Comparison of ENCODE assay signal across 8 mouse cellular contexts in the genomic region with DNA sequence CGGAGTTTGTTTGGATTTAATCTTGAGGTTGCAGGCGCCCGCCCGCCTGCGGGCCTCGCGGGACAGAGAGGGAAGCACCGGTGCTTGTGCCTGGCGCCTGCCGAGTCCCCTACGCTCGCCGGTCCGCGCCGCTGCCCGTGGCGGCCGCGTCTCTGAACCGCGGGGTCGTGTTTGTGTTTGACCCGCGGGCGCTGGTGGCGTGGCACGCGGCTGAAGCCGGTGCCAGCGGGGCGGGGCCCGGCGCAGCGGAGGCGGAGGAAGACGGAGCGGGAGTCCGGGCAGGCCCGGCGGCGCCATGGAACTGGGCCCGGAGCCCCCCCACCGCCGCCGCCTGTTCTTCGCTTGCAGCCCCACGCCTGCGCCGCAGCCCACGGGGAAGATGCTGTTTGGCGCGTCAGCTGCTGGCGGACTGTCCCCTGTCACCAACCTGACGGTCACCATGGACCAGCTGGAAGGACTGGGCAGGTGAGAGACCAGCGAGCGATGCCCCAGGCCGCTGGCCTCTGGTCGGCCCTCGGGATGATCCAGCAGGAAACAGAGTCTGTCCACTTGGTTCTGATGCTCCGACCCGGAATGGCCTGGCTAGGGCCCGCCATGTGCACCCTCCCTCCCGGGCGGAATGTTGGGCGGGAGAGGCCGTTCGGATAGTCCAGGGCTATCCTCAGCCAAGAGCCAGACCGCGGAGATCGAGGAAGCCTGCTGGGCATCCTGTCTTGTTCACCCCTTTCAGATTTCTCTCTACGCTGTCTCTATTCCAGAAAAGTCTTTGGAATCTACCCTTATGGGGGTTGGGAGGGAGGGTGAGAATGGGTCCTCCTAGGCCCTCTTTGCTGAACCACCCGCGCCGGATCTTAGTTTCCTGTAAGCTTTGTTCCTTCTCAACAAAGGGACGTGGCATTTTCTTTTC. TPM values are rescaled to one million over a fixed set of nuclear protein-coding genes. Genes with fewer than 3 reads are reported as not detected.
DNase-seq lines count a peak whose midpoint lies in the region; ATAC-seq and TF ChIP-seq lines count a peak whose summit lies in the region.

No protein-coding gene starts in this region.

- peak overlapping the region; percentile 78 for H3K27ac ChIP-seq in layer of hippocampus, adult 2 months
- H3K27ac ChIP-seq in cerebellum, adult 2 months (ENCODE audit: insufficient read depth, low read length) = peak overlapping the region; percentile 53
- peak overlapping the region; percentile 83 for H3K27ac ChIP-seq in forebrain, embryonic 16.5 days (ENCODE audit: low read length)
- H3K27ac ChIP-seq in hindbrain, embryonic 15.5 days (replicated peaks) = peak overlapping the region; percentile 77
- peak overlapping the region; percentile 93 for H3K27ac ChIP-seq in limb, embryonic 12.5 days
- peak overlapping the region; percentile 96 for H3K27ac ChIP-seq in midbrain, embryonic 10.5 days (replicated peaks)
- H3K27ac ChIP-seq in stomach, embryonic 15.5 days = peak overlapping the region; percentile 94

- TF ChIP-seq POLR2A in cerebellum, adult 2 months (IDR thresholded peaks at IDR 0.05; ENCODE audit: borderline replicate concordance, insufficient read depth, low read length) = no peak; the same call in 1 of the 2 replicates

- no peaks in the 10 kb centered on the region for H3K27me3 ChIP-seq in cerebellum, adult 2 months (ENCODE audit: control insufficient read depth, insufficient read depth, low read length)
- no peaks in the 10 kb centered on the region for H3K27me3 ChIP-seq in forebrain, embryonic 16.5 days (replicated peaks; ENCODE audit: control insufficient read depth, insufficient read depth, low read length)
- H3K27me3 ChIP-seq in hindbrain, embryonic 15.5 days = no peaks in the 10 kb centered on the region
- no peaks in the 10 kb centered on the region for H3K27me3 ChIP-seq in limb, embryonic 12.5 days
- no peaks in the 10 kb centered on the region for H3K27me3 ChIP-seq in midbrain, embryonic 10.5 days (ENCODE audit: low read depth, poor library complexity, severe bottlenecking)
- no peaks in the 10 kb centered on the region for H3K27me3 ChIP-seq in stomach, embryonic 15.5 days (replicated peaks)

- peak; percentile 17 to 38 for DNase-seq in layer of hippocampus, adult 2 months (ENCODE audit: low spot score in 2 of 2)
- no peak for DNase-seq in layer of hippocampus, postnatal 14 days (ENCODE audit: low spot score in 2 of 2)
- peak; percentile 79 to 82 for DNase-seq in cerebellum, adult 2 months
- DNase-seq in midbrain, embryonic 10.5 days (ENCODE audit: low spot score) = no peak

- WGBS in cerebellum, adult 2 months = 1% methylated on average over 75 of the region's 76 CpGs
- under 1% methylated on average over 66 of the region's 76 CpGs for WGBS in forebrain, embryonic 16.5 days
- under 1% methylated on average over 53 of the region's 76 CpGs for WGBS in hindbrain, embryonic 15.5 days
- under 1% methylated on average over 76 of the region's 76 CpGs for WGBS in limb, embryonic 12.5 days
- under 1% methylated on average over 75 of the region's 76 CpGs for WGBS in midbrain, embryonic 10.5 days
- under 1% methylated on average over 74 of the region's 76 CpGs for WGBS in stomach, embryonic 15.5 days

- peak; percentile 63 for ATAC-seq in forebrain, embryonic 16.5 days
- ATAC-seq in hindbrain, embryonic 15.5 days (ENCODE audit: low FRiP score, low read depth) = peak; percentile 61
- ATAC-seq in limb, embryonic 12.5 days (ENCODE audit: insufficient number of reproducible peaks, insufficient read depth, low FRiP score, low TSS enrichment, low read depth) = peak; percentile 48
- peak; percentile 65 for ATAC-seq in stomach, embryonic 15.5 days (ENCODE audit: insufficient read depth, low FRiP score, low read depth)

- no peaks in the 10 kb centered on the region for H3K9me3 ChIP-seq in forebrain, embryonic 16.5 days (ENCODE audit: control insufficient read depth, low read length)
- no peaks in the 10 kb centered on the region for H3K9me3 ChIP-seq in hindbrain, embryonic 15.5 days
- H3K9me3 ChIP-seq in limb, embryonic 12.5 days = no peaks in the 10 kb centered on the region
- no peaks in the 10 kb centered on the region for H3K9me3 ChIP-seq in midbrain, embryonic 10.5 days (replicated peaks)
- no peaks in the 10 kb centered on the region for H3K9me3 ChIP-seq in stomach, embryonic 15.5 days

- peak overlapping the region; percentile 94 for H3K9ac ChIP-seq in forebrain, embryonic 16.5 days (replicated peaks; ENCODE audit: low read depth, low read length)
- H3K9ac ChIP-seq in hindbrain, embryonic 15.5 days = peak overlapping the region; percentile 75
- peak overlapping the region; percentile 98 for H3K9ac ChIP-seq in limb, embryonic 12.5 days (replicated peaks)
- peak overlapping the region; percentile 82 for H3K9ac ChIP-seq in stomach, embryonic 15.5 days

- peak overlapping the region; percentile 66 for H3K4me2 ChIP-seq in forebrain, embryonic 16.5 days (ENCODE audit: low read length)
- H3K4me2 ChIP-seq in hindbrain, embryonic 15.5 days = peak overlapping the region; percentile 63
- peak overlapping the region; percentile 86 for H3K4me2 ChIP-seq in limb, embryonic 12.5 days
- H3K4me2 ChIP-seq in stomach, embryonic 15.5 days = peak overlapping the region; percentile 72

- TF ChIP-seq CTCF in layer of hippocampus, adult 2 months (conservative IDR thresholded peaks at IDR 0.05) = no peak
- no peak for TF ChIP-seq CTCF in cerebellum, adult 2 months (IDR thresholded peaks at IDR 0.05; ENCODE audit: borderline replicate concordance, insufficient read depth, low read depth, low read length)

- H3K4me1 ChIP-seq in cerebellum, adult 2 months (ENCODE audit: control insufficient read depth, insufficient read depth, low read length) = peaks cover 5% of the 10 kb centered on the region; the same call in 1 of the 2 replicates
- peaks cover 14% of the 10 kb centered on the region for H3K4me1 ChIP-seq in forebrain, embryonic 16.5 days (replicated peaks; ENCODE audit: control insufficient read depth, insufficient read depth, low read length)
- peaks cover 17% of the 10 kb centered on the region for H3K4me1 ChIP-seq in hindbrain, embryonic 15.5 days (replicated peaks)
- peaks cover 15% of the 10 kb centered on the region for H3K4me1 ChIP-seq in limb, embryonic 12.5 days (replicated peaks)
- H3K4me1 ChIP-seq in midbrain, embryonic 10.5 days = peaks cover 24% of the 10 kb centered on the region
- H3K4me1 ChIP-seq in stomach, embryonic 15.5 days = 0 out of 2 replicates have a peak, but pooled peaks cover 5% of the 10 kb centered on the region

- H3K4me3 ChIP-seq in layer of hippocampus, adult 2 months = peak overlapping the region; percentile 90
- H3K4me3 ChIP-seq in cerebellum, adult 2 months (replicated peaks; ENCODE audit: insufficient read depth, low read depth, low read length) = peak overlapping the region; percentile 88
- H3K4me3 ChIP-seq in forebrain, embryonic 16.5 days (replicated peaks; ENCODE audit: low read length) = peak overlapping the region; percentile 86
- H3K4me3 ChIP-seq in hindbrain, embryonic 15.5 days = peak overlapping the region; percentile 87
- peak overlapping the region; percentile 99 for H3K4me3 ChIP-seq in limb, embryonic 12.5 days (replicated peaks)
- H3K4me3 ChIP-seq in midbrain, embryonic 10.5 days = peak overlapping the region; percentile 99
- peak overlapping the region; percentile 94 for H3K4me3 ChIP-seq in stomach, embryonic 15.5 days (replicated peaks)

- peaks cover 16% of the 10 kb centered on the region for H3K36me3 ChIP-seq in forebrain, embryonic 16.5 days (ENCODE audit: control insufficient read depth, insufficient read depth)
- peaks cover 24% of the 10 kb centered on the region for H3K36me3 ChIP-seq in hindbrain, embryonic 15.5 days
- peaks cover 38% of the 10 kb centered on the region for H3K36me3 ChIP-seq in limb, embryonic 12.5 days
- H3K36me3 ChIP-seq in midbrain, embryonic 10.5 days = peaks cover 39% of the 10 kb centered on the region
- H3K36me3 ChIP-seq in stomach, embryonic 15.5 days = peaks cover 16% of the 10 kb centered on the region; the same call in 1 of the 2 replicates

RNA-seq across cellular contexts. Expression of a gene that starts 0.6 kb away (rescaled TPM):
- total RNA-seq in layer of hippocampus, adult 2 months (2021) = 1 to 10 TPM; 4.7 TPM
- 1 to 10 TPM; 5.1 to 6.5 TPM for total RNA-seq in layer of hippocampus, postnatal 14 days (2021)
- polyA plus RNA-seq in cerebellum, adult 2 months (2012; rRNA removed) = 9.2 and 9.6 TPM in 2 replicates
- 16.1 and 20.1 TPM in 2 replicates for polyA plus RNA-seq in forebrain, embryonic 16.5 days (2015; fragmentation: Nextera tagmentation; extraction: Ambion mirVana)
- polyA plus RNA-seq in hindbrain, embryonic 15.5 days (2015; fragmentation: Nextera tagmentation; extraction: Ambion mirVana) = 12.9 and 14.0 TPM in 2 replicates
- polyA plus RNA-seq in limb, embryonic 12.5 days (2016; fragmentation: Nextera tagmentation; extraction: Ambion mirVana) = 49.5 and 55.5 TPM in 2 replicates
- polyA plus RNA-seq in midbrain, embryonic 10.5 days (2016; fragmentation: Nextera tagmentation; extraction: Ambion mirVana) = 38.7 and 39.5 TPM in 2 replicates
- polyA plus RNA-seq in stomach, embryonic 15.5 days (2015; fragmentation: Nextera tagmentation; extraction: Ambion mirVana) = 28.8 and 33.2 TPM in 2 replicates

RNA-seq across cellular contexts. Expression of a gene that starts 26.5 kb away (rescaled TPM):
- not detected for total RNA-seq in layer of hippocampus, adult 2 months (2021)
- not detected for total RNA-seq in layer of hippocampus, postnatal 14 days (2021)
- polyA plus RNA-seq in cerebellum, adult 2 months (2012; rRNA removed) = 0.78 and 1.5 TPM in 2 replicates
- 0.57 TPM in 1 of 2 replicates, not detected in the other for polyA plus RNA-seq in forebrain, embryonic 16.5 days (2015; fragmentation: Nextera tagmentation; extraction: Ambion mirVana)
- 0.51 and 0.75 TPM in 2 replicates for polyA plus RNA-seq in hindbrain, embryonic 15.5 days (2015; fragmentation: Nextera tagmentation; extraction: Ambion mirVana)
- 0.49 and 0.76 TPM in 2 replicates for polyA plus RNA-seq in limb, embryonic 12.5 days (2016; fragmentation: Nextera tagmentation; extraction: Ambion mirVana)
- polyA plus RNA-seq in midbrain, embryonic 10.5 days (2016; fragmentation: Nextera tagmentation; extraction: Ambion mirVana) = 0.16 TPM in 1 of 2 replicates, not detected in the other
- polyA plus RNA-seq in stomach, embryonic 15.5 days (2015; fragmentation: Nextera tagmentation; extraction: Ambion mirVana) = 22.7 and 24.2 TPM in 2 replicates

RNA-seq across cellular contexts. Expression of a gene that starts 43.4 kb away (rescaled TPM):
- total RNA-seq in layer of hippocampus, adult 2 months (2021) = 10 to 100 TPM; 12.0 to 12.2 TPM
- 10 to 100 TPM in 1 of 2 experiments, 1 to 10 TPM in 1; 9.1 to 10.6 TPM for total RNA-seq in layer of hippocampus, postnatal 14 days (2021)
- polyA plus RNA-seq in cerebellum, adult 2 months (2012; rRNA removed) = 20.7 and 21.4 TPM in 2 replicates
- 60.1 and 68.4 TPM in 2 replicates for polyA plus RNA-seq in forebrain, embryonic 16.5 days (2015; fragmentation: Nextera tagmentation; extraction: Ambion mirVana)
- polyA plus RNA-seq in hindbrain, embryonic 15.5 days (2015; fragmentation: Nextera tagmentation; extraction: Ambion mirVana) = 70.6 and 72.9 TPM in 2 replicates
- 77.0 and 80.5 TPM in 2 replicates for polyA plus RNA-seq in limb, embryonic 12.5 days (2016; fragmentation: Nextera tagmentation; extraction: Ambion mirVana)
- polyA plus RNA-seq in midbrain, embryonic 10.5 days (2016; fragmentation: Nextera tagmentation; extraction: Ambion mirVana) = 109 and 126 TPM in 2 replicates
- polyA plus RNA-seq in stomach, embryonic 15.5 days (2015; fragmentation: Nextera tagmentation; extraction: Ambion mirVana) = 66.8 and 67.7 TPM in 2 replicates

RNA-seq across cellular contexts. Expression of a gene that starts 55.3 kb away (rescaled TPM):
- total RNA-seq in layer of hippocampus, adult 2 months (2021) = 100 to 1,000 TPM; 578 to 579 TPM
- total RNA-seq in layer of hippocampus, postnatal 14 days (2021) = 100 to 1,000 TPM; 625 to 628 TPM
- 559 and 576 TPM in 2 replicates for polyA plus RNA-seq in cerebellum, adult 2 months (2012; rRNA removed)
- polyA plus RNA-seq in forebrain, embryonic 16.5 days (2015; fragmentation: Nextera tagmentation; extraction: Ambion mirVana) = 137 and 144 TPM in 2 replicates
- 181 and 201 TPM in 2 replicates for polyA plus RNA-seq in hindbrain, embryonic 15.5 days (2015; fragmentation: Nextera tagmentation; extraction: Ambion mirVana)
- polyA plus RNA-seq in limb, embryonic 12.5 days (2016; fragmentation: Nextera tagmentation; extraction: Ambion mirVana) = 45.1 and 50.2 TPM in 2 replicates
- polyA plus RNA-seq in midbrain, embryonic 10.5 days (2016; fragmentation: Nextera tagmentation; extraction: Ambion mirVana) = 69.3 and 84.1 TPM in 2 replicates
- polyA plus RNA-seq in stomach, embryonic 15.5 days (2015; fragmentation: Nextera tagmentation; extraction: Ambion mirVana) = 55.6 and 63.8 TPM in 2 replicates

Comparison
In these comparisons a context has a peak if more than half of its experiments do, and no peak if none do; other contexts are left out.
1. DNase-seq: peak in layer of hippocampus, adult 2 months (2 of 2) and cerebellum, adult 2 months (2 of 2); none in layer of hippocampus, postnatal 14 days (0 of 2) and midbrain, embryonic 10.5 days (single experiment).
2. Peak in every context shown above with its lines, with median percentiles within 50 percentile points of each other: H3K27ac ChIP-seq, H3K4me3 ChIP-seq, ATAC-seq, H3K4me2 ChIP-seq and H3K9ac ChIP-seq.